Mouse (Mus musculus): ENCODE measurements around the gene Islr2.

Gene Islr2

GRCm38 (mm10) chr9:58220218-58220903, 16.2 kb upstream of the Islr2 start:
- no peak for DNase-seq

DNA sequence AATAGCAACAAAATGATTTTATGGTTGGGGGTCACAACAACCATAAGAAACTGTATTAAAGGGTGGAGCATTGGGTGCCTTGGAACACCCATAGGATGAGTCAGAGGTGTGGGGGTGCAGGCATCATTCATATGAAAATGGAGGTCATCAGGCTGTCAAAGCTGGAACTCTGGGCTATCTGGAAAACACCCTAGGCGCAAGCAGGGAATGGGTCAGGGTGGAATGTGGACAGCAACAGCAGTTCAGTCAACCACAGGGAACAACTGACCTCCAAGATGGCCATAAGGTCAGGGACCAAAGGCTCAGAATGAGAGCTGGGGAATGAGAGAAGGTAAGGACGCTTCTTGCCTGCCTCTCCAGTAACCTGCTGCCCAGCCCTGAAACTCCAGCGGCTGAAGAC, 14.4 kb upstream of the Islr2 start:
- DNase-seq, result no peak

- peak in 1 of 2 experiments; percentile 33 for DNase-seq
Observed at GRCm38 (mm10) chr9:58216402-58216801, 12.3 kb upstream of the Islr2 start.

DNA sequence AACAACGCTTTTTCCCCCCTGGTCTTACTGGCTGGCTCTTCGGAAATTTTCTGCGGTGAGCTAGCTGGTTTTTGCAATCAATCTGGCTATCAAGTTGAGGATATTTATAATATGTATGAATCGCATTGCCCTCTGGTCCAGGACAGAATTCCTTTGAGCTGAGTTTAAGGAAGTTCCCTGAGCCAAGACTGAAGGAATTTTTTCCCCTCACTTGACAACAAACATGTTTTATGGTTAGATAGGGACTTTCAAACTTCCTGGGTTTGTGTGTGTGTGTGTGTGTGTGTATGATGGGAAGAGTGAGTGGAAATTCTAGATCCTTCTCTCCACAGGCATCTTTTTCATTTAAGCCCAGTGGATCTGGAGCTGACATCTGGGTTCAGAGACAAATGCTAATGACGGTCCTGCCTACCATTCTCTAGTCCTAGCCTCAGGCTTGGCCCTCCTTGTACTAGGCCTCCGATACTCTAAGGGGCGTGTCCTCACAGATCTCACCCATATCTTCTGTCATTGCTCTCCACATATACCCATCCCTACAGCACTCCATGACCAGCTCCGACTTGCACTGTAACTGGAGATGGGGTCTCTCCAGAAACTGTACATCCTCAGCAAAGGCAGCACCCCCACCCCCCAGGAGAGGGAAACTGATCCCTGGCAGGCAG, 10.5 kb upstream of the Islr2 start:
- no peak for DNase-seq

DNA sequence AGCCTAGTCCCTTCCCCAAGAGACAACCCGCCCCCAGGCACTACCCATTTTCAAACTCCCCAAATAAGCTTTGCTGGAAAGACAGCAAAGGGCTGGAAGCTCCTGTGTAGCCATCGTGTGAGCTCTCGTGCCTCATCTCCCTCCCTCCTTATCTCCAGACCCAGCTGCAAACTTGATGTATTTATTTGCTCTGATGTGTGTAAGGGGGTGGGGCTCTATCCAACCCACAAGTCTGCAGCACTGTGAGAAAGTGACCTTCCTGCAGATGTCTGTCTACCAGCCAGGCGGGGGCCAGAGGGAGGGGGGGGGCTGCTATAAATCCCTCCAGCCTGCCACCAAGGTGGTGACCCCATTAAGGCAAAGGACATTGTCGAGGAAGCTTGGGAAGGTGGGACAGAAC, 9.7 kb upstream of the Islr2 start:
- DNase-seq, result no peak

DNA sequence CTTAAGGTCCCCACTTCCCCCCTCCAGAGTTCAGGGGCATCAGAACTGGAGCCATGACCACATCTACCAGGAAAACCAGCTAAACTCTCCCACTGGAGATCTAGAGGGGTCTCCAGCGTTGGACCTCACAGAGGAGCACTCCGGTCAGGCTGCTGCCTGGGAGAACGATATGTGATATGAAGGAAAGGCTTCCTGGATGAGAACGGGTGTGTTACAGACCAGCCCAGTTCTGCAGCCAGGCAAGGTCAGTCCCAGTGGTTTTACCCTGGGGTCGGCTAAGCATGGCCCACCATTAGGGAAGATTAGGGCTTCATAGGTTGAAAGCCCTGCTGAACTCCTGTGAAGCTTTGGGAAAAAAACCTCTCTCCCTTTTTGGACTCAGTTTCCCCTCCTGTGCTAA, 9.3 kb upstream of the Islr2 start:
- no peak for DNase-seq

DNA sequence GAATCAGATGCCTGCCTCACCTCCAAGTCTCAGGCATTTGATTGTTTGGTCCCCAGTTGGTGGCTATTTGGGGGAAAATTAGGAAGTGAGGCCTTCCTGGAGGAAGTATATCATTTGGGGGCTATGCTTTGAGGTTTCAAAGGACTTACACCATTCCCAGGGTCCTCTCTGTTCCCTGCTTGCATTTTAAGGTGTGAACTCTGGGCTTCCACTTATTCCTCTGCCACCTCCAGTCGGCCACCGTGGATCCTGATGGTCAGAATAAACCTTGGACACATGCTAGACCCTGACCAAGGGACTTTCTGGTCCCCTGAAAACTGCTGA, 6.1 kb upstream of the Islr2 start:
- DNase-seq, result no peak

- DNase-seq, result no peak
Observed at GRCm38 (mm10) chr9:58209462-58210303, 5.6 kb upstream of the Islr2 start.

DNA sequence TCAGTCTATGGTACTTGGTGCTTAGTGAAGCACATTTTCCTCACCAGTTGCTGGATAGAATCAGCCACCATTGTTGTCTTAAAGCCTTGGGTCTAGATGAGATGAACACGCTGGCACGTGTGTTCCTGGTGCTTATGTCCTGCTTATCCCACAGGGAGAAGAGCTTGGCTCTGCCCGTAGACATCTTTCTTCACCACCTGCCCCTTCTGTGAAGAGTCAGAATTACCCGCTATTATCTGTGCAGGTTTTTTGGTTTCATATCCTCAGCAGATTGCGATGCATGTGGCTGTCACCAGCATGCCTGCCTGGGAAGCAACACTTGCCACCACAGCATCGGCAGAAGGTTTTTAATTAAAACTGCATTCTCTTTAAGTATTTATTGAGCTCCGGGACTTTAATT, 1.9 kb upstream of the Islr2 start:
- no peak for DNase-seq

DNA sequence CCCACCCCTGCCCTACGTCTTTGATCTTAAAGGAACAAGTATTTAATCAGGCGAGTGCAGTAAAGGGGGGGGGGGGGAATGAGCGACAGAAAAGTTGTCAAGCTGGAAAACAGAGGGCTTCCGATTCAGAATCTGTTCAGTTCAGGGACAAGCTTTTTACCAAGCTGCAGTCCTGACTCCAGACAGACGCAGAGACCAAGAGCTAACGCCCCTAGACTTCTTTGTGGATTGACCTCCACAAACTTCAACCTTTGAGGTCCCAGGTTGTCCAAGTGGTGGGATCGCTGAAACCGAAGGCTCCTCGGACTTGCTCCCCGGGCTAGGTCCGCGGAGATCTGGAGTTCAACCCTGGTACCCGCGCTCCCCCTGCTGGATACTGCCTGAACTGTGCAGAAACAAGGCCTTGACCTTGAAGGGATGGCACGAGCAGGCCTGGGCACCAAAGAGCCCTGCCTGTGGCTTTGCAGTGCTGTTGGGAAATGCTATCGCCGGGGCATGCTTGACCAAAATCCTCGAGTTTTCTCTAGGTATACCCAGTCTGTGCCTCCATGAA, 405 bp upstream of the Islr2 start:
- peak; percentile 84 to 91 for DNase-seq

GRCm38 (mm10) chr9:58202676-58203453, 1.3 kb downstream of the Islr2 start:
- DNase-seq, result no peak

- DNase-seq, result no peak
Observed at GRCm38 (mm10) chr9:58201861-58202549, 2.1 kb downstream of the Islr2 start.

DNA sequence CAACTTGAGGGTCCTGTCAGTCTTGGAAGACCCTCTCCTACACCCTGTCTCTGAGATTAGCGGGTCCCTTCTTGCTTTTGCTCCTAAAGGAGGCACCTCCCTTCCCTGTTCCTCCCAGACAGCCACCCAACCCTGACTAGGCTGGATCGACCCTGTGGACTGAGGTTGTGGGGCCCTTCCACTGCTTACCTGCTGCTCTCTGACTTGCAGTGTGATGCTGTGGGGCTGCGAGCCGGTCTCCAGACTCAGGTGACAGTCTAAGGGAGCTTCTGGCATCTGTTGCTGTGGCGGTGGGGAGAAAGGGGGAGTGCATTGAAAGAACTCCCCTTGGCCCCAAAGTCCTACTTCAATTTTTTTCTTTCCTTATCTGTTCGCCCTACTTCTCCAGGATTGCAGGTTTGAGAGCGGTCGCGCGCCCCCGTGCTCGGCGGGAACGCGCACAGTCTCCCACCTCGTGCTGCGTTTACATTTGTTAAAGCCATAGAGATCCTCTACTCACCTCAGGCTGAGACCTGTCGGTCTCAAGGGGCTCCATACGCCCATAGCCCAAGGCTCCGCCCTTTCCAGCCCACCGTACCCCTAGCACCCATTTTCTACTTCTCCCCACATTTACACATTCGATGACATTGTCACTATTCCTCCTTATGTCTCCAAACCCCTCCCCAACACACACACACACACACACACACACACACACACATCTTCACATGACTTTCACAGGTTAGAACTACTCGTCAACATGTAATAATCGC, 2.9 kb downstream of the Islr2 start:
- DNase-seq, result no peak

- no peak for DNase-seq
Observed at GRCm38 (mm10) chr9:58200270-58201090, 3.6 kb downstream of the Islr2 start.

- no peak for DNase-seq
Observed at GRCm38 (mm10) chr9:58199381-58200269, 4.5 kb downstream of the Islr2 start.

GRCm38 (mm10) chr9:58198801-58199371, 5.2 kb downstream of the Islr2 start:
- DNase-seq, result peak; percentile 15 to 39

GRCm38 (mm10) chr9:58197781-58198701, 6.1 kb downstream of the Islr2 start:
- peak; percentile 33 to 35 for DNase-seq

Measured in thymus, postnatal 36 days (tissue).